Mouse (Mus musculus) neural tube, embryonic 12.5 days (tissue): ENCODE measurements around the gene Pitpnc1. TPM values are rescaled to one million over a fixed set of nuclear protein-coding genes. Genes with fewer than 3 reads are reported as not detected.

Experiments
- ATAC-seq: fragments of 200-750 bp; cut with Nextera tagmentation; 2 replicates; pipeline ENCODE4 v1.8.0; 2017; ENCODE audit warnings: low read depth, mild to moderate bottlenecking, moderate TSS enrichment, moderate library complexity; ENCODE audit not compliant: low FRiP score
- H3K27ac ChIP-seq: fragments of 300-500 bp; sonication (generic); 2 replicates; pipeline ENCODE4 v1.5.1; 2016
- H3K27me3 ChIP-seq: fragments of 300-500 bp; sonication (generic); replicated peaks from 2 replicates; pipeline ENCODE4 v1.6.1; 2016; ENCODE audit warnings: mild to moderate bottlenecking
- H3K36me3 ChIP-seq: fragments of 300-500 bp; sonication (generic); 2 replicates; pipeline ENCODE4 v1.6.1; 2016; ENCODE audit warnings: mild to moderate bottlenecking
- H3K4me1 ChIP-seq: fragments of 300-500 bp; sonication (generic); 2 replicates; pipeline ENCODE4 v1.6.1; 2016
- H3K4me2 ChIP-seq: fragments of 300-500 bp; sonication (generic); replicated peaks from 2 replicates; pipeline ENCODE4 v1.6.1; 2016; ENCODE audit warnings: mild to moderate bottlenecking
- H3K4me3 ChIP-seq: fragments of 300-500 bp; sonication (generic); 2 replicates; pipeline ENCODE4 v1.5.1; 2016
- H3K9ac ChIP-seq: fragments of 300-500 bp; sonication (generic); 2 replicates; pipeline ENCODE4 v1.6.1; 2016; ENCODE audit warnings: mild to moderate bottlenecking
- H3K9me3 ChIP-seq: fragments of 300-500 bp; sonication (generic); 2 replicates; pipeline ENCODE4 v1.6.1; 2016; ENCODE audit warnings: mild to moderate bottlenecking
- WGBS: fragments of 180-500 bp; shearing (Covaris S2); methylation state at CpG from one replicate; pipeline ENCODE4 v1.1.7; 2016; 5-methylcytosine and 5-hydroxymethylcytosine counted together
- polyA plus RNA-seq: library from polyadenylated mRNA; unstranded; fragments of >200 nt; fragmentation: Nextera tagmentation; extraction: Ambion mirVana; gene quantifications from 2 replicates; pipeline ENCODE4 v1.2.1, GENCODE M21; 2016

Pitpnc1 gene
- polyA plus RNA-seq, 1 experiment from 2014 or later = 32.5 TPM

DNA sequence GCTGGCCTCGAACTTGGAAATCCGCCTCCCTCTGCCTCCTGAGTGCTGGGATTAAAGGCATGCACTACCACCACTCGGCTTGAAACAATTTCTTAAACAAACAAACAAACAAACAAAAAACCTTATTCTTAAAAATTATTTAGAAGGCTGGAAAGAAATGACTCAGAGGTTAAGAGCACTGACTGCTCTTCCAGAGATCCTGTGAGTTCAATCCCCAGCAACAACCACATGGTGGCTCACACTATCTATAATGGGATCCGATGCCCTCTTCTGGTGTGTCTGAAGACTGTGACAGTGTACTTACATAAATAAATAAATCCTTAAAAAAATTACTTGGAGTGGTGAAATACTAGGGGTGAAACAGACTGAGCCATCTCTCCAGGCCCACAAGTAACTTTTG lies 309.3 kb downstream of the Pitpnc1 start:
- H3K4me2 ChIP-seq = no peak overlapping the region
- no peak overlapping the region for H3K4me3 ChIP-seq
- no peak for ATAC-seq
- H3K4me1 ChIP-seq = no peaks in the 10 kb centered on the region
- peaks cover 8% of the 10 kb centered on the region for H3K36me3 ChIP-seq
- H3K9ac ChIP-seq = no peak overlapping the region
- no peaks in the 10 kb centered on the region for H3K27me3 ChIP-seq
- no peaks in the 10 kb centered on the region for H3K9me3 ChIP-seq
- 91% methylated on average over 4 of the region's 4 CpGs for WGBS
- H3K27ac ChIP-seq = no peak overlapping the region

DNA sequence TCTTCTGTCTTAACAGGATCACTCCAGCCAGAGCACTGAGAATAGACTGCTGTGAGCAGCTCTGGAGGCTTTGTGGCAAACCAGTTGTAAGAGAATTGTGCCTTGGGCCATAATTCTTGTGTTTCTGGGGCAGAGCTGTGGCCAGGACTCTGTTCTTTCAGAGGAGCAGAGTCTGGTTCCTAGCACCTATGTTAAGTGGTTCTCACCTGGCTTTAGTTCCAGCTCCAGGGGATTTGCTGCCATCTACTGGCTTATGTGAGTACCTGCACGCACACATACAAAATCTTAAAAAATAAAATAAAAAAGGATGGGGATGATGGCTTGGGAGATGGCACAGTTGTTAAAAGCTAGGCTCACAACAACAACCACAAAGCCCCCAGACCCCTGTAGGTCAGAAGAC lies 311.5 kb downstream of the Pitpnc1 start:
- no peak overlapping the region for H3K4me2 ChIP-seq
- H3K4me1 ChIP-seq = no peaks in the 10 kb centered on the region
- H3K27me3 ChIP-seq = no peaks in the 10 kb centered on the region
- no peak overlapping the region for H3K9ac ChIP-seq
- no peak overlapping the region for H3K4me3 ChIP-seq
- no peak for ATAC-seq
- WGBS = 51% methylated on average over 1 of the region's 1 CpGs
- no peaks in the 10 kb centered on the region for H3K9me3 ChIP-seq
- H3K27ac ChIP-seq = no peak overlapping the region
- no peaks in the 10 kb centered on the region for H3K36me3 ChIP-seq

Other genes with a start within 250 kb of the Pitpnc1 start
- gene Psmd12, start 8.8 kb upstream of the Pitpnc1 start, polyA plus RNA-seq = 178 and 186 TPM in 2 replicates
- 18.4 and 20.1 TPM in 2 replicates for gene Helz, start 77.2 kb upstream of the Pitpnc1 start, polyA plus RNA-seq
- gene Cacng1, start 245.8 kb upstream of the Pitpnc1 start, polyA plus RNA-seq = 1.5 and 1.8 TPM in 2 replicates